Mouse (Mus musculus): Measurements from ENCODE around the gene Samhd1.

Gene Samhd1

GRCm38 (mm10) chr2:157053124-157053523 lies 81.9 kb downstream of the Samhd1 start:
- no peak for DNase-seq (ENCODE audit: low spot score in 2 of 2)

GRCm38 (mm10) chr2:157052448-157052847 lies 82.6 kb downstream of the Samhd1 start:
- DNase-seq (ENCODE audit: low spot score in 2 of 2): no peak

- no peak for DNase-seq (ENCODE audit: low spot score in 2 of 2)
Observed at GRCm38 (mm10) chr2:157049831-157050243, 85.2 kb downstream of the Samhd1 start.

- no peak for DNase-seq (ENCODE audit: low spot score in 2 of 2)
Observed at GRCm38 (mm10) chr2:157048395-157049181, 86.5 kb downstream of the Samhd1 start.
